Mouse (Mus musculus): ENCODE measurements around the gene Ank3. TPM values are rescaled to one million over a fixed set of nuclear protein-coding genes. Genes with fewer than 3 reads are reported as not detected.

Ank3 gene
- polyA plus RNA-seq, 1 experiment from 2014 or later: 21.6 TPM

DNA sequence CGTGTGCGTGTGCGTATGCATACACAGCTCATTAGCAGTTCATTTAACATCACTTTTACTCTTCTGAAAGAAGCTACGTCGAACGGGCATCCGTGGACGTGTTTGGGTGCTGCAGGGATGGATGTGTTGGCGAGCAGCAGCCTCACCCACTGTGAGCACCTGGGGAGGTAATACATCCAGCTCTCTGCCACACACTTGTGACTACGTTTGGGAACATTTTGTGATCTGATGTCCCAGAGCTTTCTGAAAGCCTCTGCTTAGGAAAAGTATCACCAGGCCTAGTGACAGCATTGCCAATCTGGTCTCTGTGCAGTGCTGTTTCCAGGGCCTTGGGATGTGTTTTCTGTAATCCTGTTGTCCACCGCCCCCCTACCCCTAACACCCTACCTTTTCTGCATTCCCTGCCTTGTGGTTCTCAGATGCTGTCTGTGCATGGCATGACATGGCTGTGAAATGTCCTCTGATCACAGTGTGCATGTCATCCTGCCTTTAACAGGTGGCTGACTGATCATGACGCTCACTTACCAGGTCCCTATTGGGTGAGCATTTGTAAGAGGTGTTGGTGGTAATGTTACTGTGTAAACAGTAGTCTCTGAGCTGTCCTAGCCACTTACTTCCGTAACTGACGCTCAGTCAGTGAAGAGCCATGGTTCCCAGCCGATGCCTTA is 178.6 kb downstream of the Ank3 start:
- H3K27ac ChIP-seq (ENCODE audit: low read depth, low read length): no peak overlapping the region
- TF ChIP-seq CTCF (IDR thresholded peaks at IDR 0.05; ENCODE audit: low read depth): no peak
- ATAC-seq: no peak
- no peak overlapping the region for H3K9ac ChIP-seq (ENCODE audit: low read depth, low read length)
- H3K4me2 ChIP-seq (replicated peaks; ENCODE audit: low read depth): no peak overlapping the region
- H3K4me3 ChIP-seq (ENCODE audit: low read depth, low read length): no peak overlapping the region
- H3K9me3 ChIP-seq (ENCODE audit: control insufficient read depth): no peaks in the 10 kb centered on the region
- WGBS: 81% methylated on average over 15 of the region's 15 CpGs
- 0 out of 2 replicates have a peak, but pooled peaks cover 4% of the 10 kb centered on the region for H3K27me3 ChIP-seq (replicated peaks; ENCODE audit: control insufficient read depth, insufficient read depth, low read length)
- H3K36me3 ChIP-seq (ENCODE audit: control insufficient read depth, insufficient read depth): no peaks in the 10 kb centered on the region
- no peaks in the 10 kb centered on the region for H3K4me1 ChIP-seq (replicated peaks; ENCODE audit: control insufficient read depth, insufficient read depth, low read length)

DNA sequence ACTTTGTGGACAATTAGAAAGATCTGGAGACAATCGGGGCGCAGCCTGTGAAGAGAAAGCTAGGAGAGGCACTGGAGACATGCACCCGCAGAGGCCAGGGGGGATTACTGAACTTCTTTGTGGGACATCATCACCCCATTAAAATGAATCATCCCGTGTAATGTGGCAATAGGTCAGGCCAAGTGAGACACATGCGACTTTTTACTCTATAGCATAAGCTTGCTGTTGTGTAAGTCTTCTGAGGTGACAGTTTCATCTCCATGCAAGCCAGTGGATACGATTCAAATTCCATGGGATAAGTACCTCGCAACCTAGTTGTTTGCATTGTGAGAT is 179.1 kb downstream of the Ank3 start:
- H3K9ac ChIP-seq (ENCODE audit: low read depth, low read length): no peak overlapping the region
- H3K27me3 ChIP-seq (replicated peaks; ENCODE audit: control insufficient read depth, insufficient read depth, low read length): 0 out of 2 replicates have a peak, but pooled peaks cover 4% of the 10 kb centered on the region
- no peaks in the 10 kb centered on the region for H3K36me3 ChIP-seq (ENCODE audit: control insufficient read depth, insufficient read depth)
- no peak for ATAC-seq
- no peaks in the 10 kb centered on the region for H3K9me3 ChIP-seq (ENCODE audit: control insufficient read depth)
- H3K4me2 ChIP-seq (replicated peaks; ENCODE audit: low read depth): no peak overlapping the region
- H3K4me1 ChIP-seq (replicated peaks; ENCODE audit: control insufficient read depth, insufficient read depth, low read length): no peaks in the 10 kb centered on the region
- no peak overlapping the region for H3K4me3 ChIP-seq (ENCODE audit: low read depth, low read length)
- TF ChIP-seq CTCF (IDR thresholded peaks at IDR 0.05; ENCODE audit: low read depth): no peak
- no peak overlapping the region for H3K27ac ChIP-seq (ENCODE audit: low read depth, low read length)
- WGBS: 70% methylated on average over 7 of the region's 7 CpGs

DNA sequence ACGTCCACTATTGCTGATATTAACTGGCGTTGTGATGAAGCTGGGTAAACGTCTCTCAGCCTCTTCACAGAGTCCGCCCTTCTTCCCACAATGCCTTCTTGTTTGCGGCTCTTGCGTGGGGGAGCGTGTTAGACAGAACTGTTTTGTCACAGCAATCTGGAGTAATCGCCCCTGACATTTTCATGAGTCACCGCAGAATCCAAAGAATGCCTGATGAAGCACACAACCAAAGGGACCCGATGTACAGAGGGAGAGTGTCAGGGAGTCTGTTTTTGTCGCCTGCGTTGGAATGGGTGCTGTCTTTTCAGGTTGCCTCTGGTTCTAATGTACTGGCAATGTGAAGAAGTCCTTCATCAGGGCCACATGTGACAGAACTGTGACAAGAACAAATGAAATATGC is 181.0 kb downstream of the Ank3 start:
- WGBS: 60% methylated on average over 12 of the region's 12 CpGs
- Histone ChIP-seq H3K9ac (ENCODE audit: low read depth, low read length) (no peak overlapping the region), H3K27me3 (replicated peaks; ENCODE audit: control insufficient read depth, insufficient read depth, low read length) (no peaks in the 10 kb centered on the region), H3K9me3 (ENCODE audit: control insufficient read depth) (no peaks in the 10 kb centered on the region), H3K36me3 (ENCODE audit: control insufficient read depth, insufficient read depth) (no peaks in the 10 kb centered on the region), H3K27ac (ENCODE audit: low read depth, low read length) (no peak overlapping the region), H3K4me3 (ENCODE audit: low read depth, low read length) (no peak overlapping the region), H3K4me1 (replicated peaks; ENCODE audit: control insufficient read depth, insufficient read depth, low read length) (no peaks in the 10 kb centered on the region), H3K4me2 (replicated peaks; ENCODE audit: low read depth) (no peak overlapping the region)
- no peak for TF ChIP-seq CTCF (IDR thresholded peaks at IDR 0.05; ENCODE audit: low read depth)
- ATAC-seq: no peak

DNA sequence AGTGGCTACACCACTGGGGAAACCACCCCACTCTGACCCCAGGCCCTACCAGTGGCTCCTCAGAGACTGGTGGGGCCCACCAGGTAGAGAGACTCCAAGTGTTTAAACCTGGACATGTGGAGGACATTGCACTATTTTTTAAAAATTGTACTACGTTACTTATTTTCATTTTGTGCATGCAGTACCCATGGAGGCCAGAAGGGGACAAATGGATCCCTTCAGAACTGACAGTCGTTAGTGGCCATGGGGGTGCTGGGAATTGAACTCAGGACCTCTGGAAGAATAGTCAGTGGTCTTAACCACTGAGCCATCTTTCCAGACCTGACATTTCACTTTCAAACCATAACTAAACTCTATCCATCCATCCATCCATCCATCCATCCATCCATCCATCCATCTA is 183.0 kb downstream of the Ank3 start:
- H3K4me2 ChIP-seq (replicated peaks; ENCODE audit: low read depth): no peak overlapping the region
- no peaks in the 10 kb centered on the region for H3K9me3 ChIP-seq (ENCODE audit: control insufficient read depth)
- H3K4me3 ChIP-seq (ENCODE audit: low read depth, low read length): no peak overlapping the region
- TF ChIP-seq CTCF (IDR thresholded peaks at IDR 0.05; ENCODE audit: low read depth): peak; percentile 16; the same call in 1 of the 2 replicates
- no peaks in the 10 kb centered on the region for H3K27me3 ChIP-seq (replicated peaks; ENCODE audit: control insufficient read depth, insufficient read depth, low read length)
- H3K4me1 ChIP-seq (replicated peaks; ENCODE audit: control insufficient read depth, insufficient read depth, low read length): no peaks in the 10 kb centered on the region
- ATAC-seq: no peak
- H3K36me3 ChIP-seq (ENCODE audit: control insufficient read depth, insufficient read depth): no peaks in the 10 kb centered on the region
- no peak overlapping the region for H3K27ac ChIP-seq (ENCODE audit: low read depth, low read length)
- 89% methylated on average over 2 of the region's 2 CpGs for WGBS
- no peak overlapping the region for H3K9ac ChIP-seq (ENCODE audit: low read depth, low read length)

DNA sequence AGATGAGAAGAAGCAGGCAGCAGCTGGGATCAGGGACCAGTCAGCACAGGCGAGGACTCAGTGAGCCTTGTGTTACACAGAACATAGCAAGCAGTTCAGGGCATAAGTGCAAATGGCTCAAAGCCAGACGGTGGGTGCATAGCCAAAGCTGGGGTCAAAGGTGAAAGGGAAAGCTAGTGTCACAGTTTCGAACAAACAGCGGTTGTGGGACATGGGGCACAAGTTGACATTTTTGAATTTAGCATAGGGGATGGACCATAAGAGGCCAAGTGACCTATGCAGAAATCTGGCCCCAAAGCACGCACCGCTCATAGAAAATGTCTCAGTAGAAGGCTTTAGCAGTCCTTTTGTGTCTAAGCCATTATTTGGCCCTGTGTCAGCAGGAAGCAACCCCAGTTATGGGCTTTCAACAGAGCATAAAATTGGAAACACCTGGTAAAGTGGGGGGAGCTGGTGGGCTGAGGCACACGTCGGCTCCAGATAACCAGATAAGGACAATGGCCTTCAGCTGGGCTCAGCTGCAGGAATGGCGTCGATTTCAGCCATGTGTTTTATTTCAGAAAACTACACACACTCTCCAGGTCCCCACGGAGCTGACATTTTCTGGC is 185.4 kb downstream of the Ank3 start:
- Histone ChIP-seq H3K27ac (ENCODE audit: low read depth, low read length) (no peak overlapping the region), H3K27me3 (replicated peaks; ENCODE audit: control insufficient read depth, insufficient read depth, low read length) (no peaks in the 10 kb centered on the region), H3K4me2 (replicated peaks; ENCODE audit: low read depth) (no peak overlapping the region), H3K9ac (ENCODE audit: low read depth, low read length) (no peak overlapping the region), H3K4me1 (replicated peaks; ENCODE audit: control insufficient read depth, insufficient read depth, low read length) (no peaks in the 10 kb centered on the region), H3K9me3 (ENCODE audit: control insufficient read depth) (no peaks in the 10 kb centered on the region), H3K4me3 (ENCODE audit: low read depth, low read length) (no peak overlapping the region), H3K36me3 (ENCODE audit: control insufficient read depth, insufficient read depth) (no peaks in the 10 kb centered on the region)
- ATAC-seq: no peak
- TF ChIP-seq CTCF (IDR thresholded peaks at IDR 0.05; ENCODE audit: low read depth): no peak
- 38% methylated on average over 11 of the region's 11 CpGs for WGBS

DNA sequence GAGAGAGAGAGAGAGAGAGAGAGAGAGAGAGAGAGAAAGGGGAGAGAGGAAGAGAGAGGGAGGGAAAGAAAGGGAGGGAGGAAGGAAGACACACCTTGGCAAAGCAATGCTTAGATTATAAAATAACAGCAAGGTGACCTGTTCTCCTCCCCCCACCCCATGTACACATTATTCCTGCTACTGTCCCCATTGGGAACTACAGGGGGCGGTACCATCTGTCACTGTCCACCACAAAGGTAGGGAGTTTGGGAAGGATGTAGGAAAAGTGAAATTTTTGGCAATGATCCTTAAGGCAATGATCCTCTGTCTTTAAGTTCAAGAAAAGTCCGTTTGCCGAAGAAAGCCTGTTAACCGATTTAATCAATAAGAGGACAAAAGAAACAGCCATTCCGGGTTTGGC is 186.0 kb downstream of the Ank3 start:
- no peak overlapping the region for H3K27ac ChIP-seq (ENCODE audit: low read depth, low read length)
- no peaks in the 10 kb centered on the region for H3K27me3 ChIP-seq (replicated peaks; ENCODE audit: control insufficient read depth, insufficient read depth, low read length)
- TF ChIP-seq CTCF (IDR thresholded peaks at IDR 0.05; ENCODE audit: low read depth): 0 out of 2 replicates have a peak, but pooled peaks have one; percentile 1
- no peak overlapping the region for H3K9ac ChIP-seq (ENCODE audit: low read depth, low read length)
- WGBS: 79% methylated on average over 5 of the region's 5 CpGs
- no peaks in the 10 kb centered on the region for H3K4me1 ChIP-seq (replicated peaks; ENCODE audit: control insufficient read depth, insufficient read depth, low read length)
- H3K4me3 ChIP-seq (ENCODE audit: low read depth, low read length): no peak overlapping the region
- no peaks in the 10 kb centered on the region for H3K9me3 ChIP-seq (ENCODE audit: control insufficient read depth)
- no peaks in the 10 kb centered on the region for H3K36me3 ChIP-seq (ENCODE audit: control insufficient read depth, insufficient read depth)
- H3K4me2 ChIP-seq (replicated peaks; ENCODE audit: low read depth): no peak overlapping the region
- no peak for ATAC-seq

Data from intestine, postnatal 0 days (tissue).